Mouse (Mus musculus) stomach, postnatal 0 days (tissue): ENCODE data around the gene Ube2n. TPM values are rescaled to one million over a fixed set of nuclear protein-coding genes. Genes with fewer than 3 reads are reported as not detected.
A peak's percentile ranks its signal among the peaks of the same experiment; 100 is the strongest.

Experiments
- ATAC-seq: fragments of 200-750 bp; cut with Nextera tagmentation; 2 replicates; pipeline ENCODE4 v1.8.0; 2017; ENCODE audit not compliant: low FRiP score, low TSS enrichment
- DNase-seq: peaks from one replicate; pipeline ENCODE4 v3.0.0-alpha.2; 2016; ENCODE audit warnings: low spot score
- H3K27ac ChIP-seq: fragments of 300-500 bp; sonication (generic); replicated peaks from 2 replicates; pipeline ENCODE4 v1.5.1; 2014; ENCODE audit warnings: mild to moderate bottlenecking, control low read depth
- H3K27me3 ChIP-seq: fragments of 300-500 bp; sonication (generic); 2 replicates; pipeline ENCODE4 v1.6.1; 2014; ENCODE audit warnings: low read length; ENCODE audit not compliant: control insufficient read depth, insufficient read depth
- H3K36me3 ChIP-seq: fragments of 300-500 bp; sonication (generic); 2 replicates; pipeline ENCODE4 v1.6.1; 2014; ENCODE audit warnings: low read length, mixed read lengths; ENCODE audit not compliant: control insufficient read depth, insufficient read depth
- H3K4me1 ChIP-seq: fragments of 300-500 bp; sonication (generic); replicated peaks from 2 replicates; pipeline ENCODE4 v1.6.1; 2014; ENCODE audit warnings: antibody characterized with exemption; ENCODE audit not compliant: control insufficient read depth, insufficient read depth
- H3K4me2 ChIP-seq: fragments of 300-500 bp; sonication (generic); replicated peaks from 2 replicates; pipeline ENCODE4 v1.6.1; 2014; ENCODE audit warnings: low read depth, mild to moderate bottlenecking, control low read depth, moderate library complexity
- H3K4me3 ChIP-seq: fragments of 300-500 bp; sonication (generic); 2 replicates; pipeline ENCODE4 v1.5.1; 2014; ENCODE audit warnings: low read depth, low read length, control low read depth
- H3K9ac ChIP-seq: fragments of 300-500 bp; sonication (generic); 2 replicates; pipeline ENCODE4 v1.6.1; 2014; ENCODE audit warnings: mild to moderate bottlenecking, low read length, control low read depth, mixed read lengths
- H3K9me3 ChIP-seq: fragments of 300-500 bp; sonication (generic); 2 replicates; pipeline ENCODE4 v1.6.1; 2016; ENCODE audit warnings: low read length; ENCODE audit not compliant: control insufficient read depth
- CTCF ChIP-seq: IDR thresholded peaks from 2 replicates; pipeline ENCODE4 v1.5.1; 2016; ENCODE audit warnings: antibody characterized with exemption, low read depth, mild to moderate bottlenecking, moderate library complexity
- EP300 ChIP-seq: optimal IDR thresholded peaks from 2 replicates; pipeline ENCODE3; 2016; ENCODE audit warnings: antibody characterized with exemption
- WGBS: fragments of 180-500 bp; shearing (Covaris S2); extraction: QIAGEN DNeasy Blood & Tissue Kit; methylation state at CpG from one replicate; pipeline ENCODE4 v1.1.7; 2014; 5-methylcytosine and 5-hydroxymethylcytosine counted together
- polyA plus RNA-seq: library from polyadenylated mRNA; unstranded; fragments of >200 nt; fragmentation: Nextera tagmentation; extraction: Ambion mirVana; gene quantifications from 2 replicates; pipeline ENCODE4 v1.2.1, GENCODE M21; 2015

Ube2n gene
- polyA plus RNA-seq, 1 experiment from 2014 or later, result 229 TPM

DNA sequence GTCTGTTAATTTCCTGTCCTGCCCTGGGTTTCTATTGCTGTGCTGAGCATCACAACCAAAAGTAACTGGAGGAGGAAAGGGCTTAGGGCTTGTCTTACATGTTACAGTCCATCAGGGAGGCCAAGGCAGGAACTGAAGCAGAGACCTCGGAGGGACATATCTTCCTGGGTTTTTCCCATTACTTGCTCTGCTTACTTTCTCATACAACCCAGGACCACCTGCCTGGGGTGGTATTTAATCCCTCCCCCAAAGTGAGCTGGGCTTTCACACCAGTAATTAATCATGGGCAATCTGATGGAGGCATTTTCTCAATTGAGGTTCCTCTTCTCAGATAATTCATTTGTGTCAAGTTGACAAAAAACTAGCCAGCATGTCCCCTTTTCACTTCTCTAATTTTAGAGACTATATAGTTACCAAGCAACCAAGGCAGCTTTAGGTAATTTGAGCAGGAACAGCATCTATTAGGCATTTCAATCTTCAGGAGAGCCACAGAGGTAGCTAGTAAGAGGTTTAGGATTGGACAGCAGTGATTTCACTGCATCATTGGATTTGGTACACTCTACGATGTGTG is 15.7 kb downstream of the Ube2n start:
- WGBS, result 64% methylated on average over 2 of the region's 2 CpGs
- no peak overlapping the region for H3K4me2 ChIP-seq
- ATAC-seq, result no peak

DNA sequence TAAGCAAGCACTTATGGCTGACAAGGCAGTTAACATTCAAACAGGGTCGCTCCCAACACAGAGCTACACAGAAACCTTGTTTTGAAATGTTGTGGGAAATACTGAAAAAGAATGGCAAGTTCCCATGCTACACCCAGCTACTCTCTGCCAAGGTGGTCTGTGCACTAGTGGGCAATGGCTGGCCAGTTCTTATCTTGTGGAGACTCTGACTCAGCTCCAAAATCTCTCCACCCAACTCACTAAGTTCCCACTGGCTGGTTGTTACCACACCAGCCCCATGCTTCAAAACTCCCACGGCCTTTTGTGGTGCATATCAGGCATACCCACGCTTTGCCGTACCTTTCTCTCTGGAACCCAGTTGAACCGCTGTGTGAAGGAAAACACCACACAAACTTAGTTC is 18.0 kb downstream of the Ube2n start:
- no peaks in the 10 kb centered on the region for H3K36me3 ChIP-seq
- no peak for TF ChIP-seq CTCF
- TF ChIP-seq EP300, result no peak
- H3K9me3 ChIP-seq, result no peaks in the 10 kb centered on the region
- H3K4me2 ChIP-seq, result no peak overlapping the region
- no peak overlapping the region for H3K27ac ChIP-seq
- DNase-seq, result no peak
- 78% methylated on average over 5 of the region's 5 CpGs for WGBS
- no peak overlapping the region for H3K4me3 ChIP-seq
- H3K4me1 ChIP-seq, result no peaks in the 10 kb centered on the region
- H3K27me3 ChIP-seq, result no peaks in the 10 kb centered on the region
- no peak overlapping the region for H3K9ac ChIP-seq
- ATAC-seq, result no peak

More for the DNA sequence above, 15.7 kb downstream of the Ube2n start:
- DNase-seq, result no peak
- Histone ChIP-seq H3K9me3 (no peaks in the 10 kb centered on the region), H3K27me3 (no peaks in the 10 kb centered on the region), H3K27ac (no peak overlapping the region), H3K36me3 (no peaks in the 10 kb centered on the region), H3K4me1 (no peaks in the 10 kb centered on the region), H3K9ac (no peak overlapping the region), H3K4me3 (no peak overlapping the region)
- TF ChIP-seq EP300 (no peak), CTCF (no peak)

DNA sequence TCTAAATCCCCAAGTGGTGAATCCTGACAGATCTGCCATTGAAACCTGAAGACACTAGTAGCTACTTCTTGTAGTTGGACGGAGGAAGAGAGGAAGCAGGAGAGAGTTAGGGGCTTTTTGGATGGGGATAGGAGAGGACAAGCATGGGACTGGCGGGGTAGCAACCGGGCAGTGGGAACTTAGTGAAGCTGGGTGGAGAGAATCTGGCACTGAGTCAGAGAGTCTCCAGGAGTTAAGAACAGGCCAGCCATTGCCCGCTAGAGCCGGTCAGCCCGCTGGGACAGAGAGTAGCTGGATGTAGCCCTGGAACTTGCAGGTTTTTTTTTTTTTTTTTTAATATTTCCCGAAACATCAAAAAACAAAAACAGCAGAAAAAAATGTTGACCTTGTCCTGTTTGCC is 18.4 kb downstream of the Ube2n start:
- ATAC-seq, result no peak
- no peaks in the 10 kb centered on the region for H3K27me3 ChIP-seq
- no peak overlapping the region for H3K4me2 ChIP-seq
- H3K4me1 ChIP-seq, result no peaks in the 10 kb centered on the region
- H3K9me3 ChIP-seq, result no peaks in the 10 kb centered on the region
- WGBS, result 83% methylated on average over 7 of the region's 7 CpGs
- DNase-seq, result no peak
- no peak overlapping the region for H3K27ac ChIP-seq
- TF ChIP-seq EP300 (no peak), CTCF (no peak)
- H3K36me3 ChIP-seq, result no peaks in the 10 kb centered on the region
- H3K4me3 ChIP-seq, result no peak overlapping the region
- no peak overlapping the region for H3K9ac ChIP-seq

DNA sequence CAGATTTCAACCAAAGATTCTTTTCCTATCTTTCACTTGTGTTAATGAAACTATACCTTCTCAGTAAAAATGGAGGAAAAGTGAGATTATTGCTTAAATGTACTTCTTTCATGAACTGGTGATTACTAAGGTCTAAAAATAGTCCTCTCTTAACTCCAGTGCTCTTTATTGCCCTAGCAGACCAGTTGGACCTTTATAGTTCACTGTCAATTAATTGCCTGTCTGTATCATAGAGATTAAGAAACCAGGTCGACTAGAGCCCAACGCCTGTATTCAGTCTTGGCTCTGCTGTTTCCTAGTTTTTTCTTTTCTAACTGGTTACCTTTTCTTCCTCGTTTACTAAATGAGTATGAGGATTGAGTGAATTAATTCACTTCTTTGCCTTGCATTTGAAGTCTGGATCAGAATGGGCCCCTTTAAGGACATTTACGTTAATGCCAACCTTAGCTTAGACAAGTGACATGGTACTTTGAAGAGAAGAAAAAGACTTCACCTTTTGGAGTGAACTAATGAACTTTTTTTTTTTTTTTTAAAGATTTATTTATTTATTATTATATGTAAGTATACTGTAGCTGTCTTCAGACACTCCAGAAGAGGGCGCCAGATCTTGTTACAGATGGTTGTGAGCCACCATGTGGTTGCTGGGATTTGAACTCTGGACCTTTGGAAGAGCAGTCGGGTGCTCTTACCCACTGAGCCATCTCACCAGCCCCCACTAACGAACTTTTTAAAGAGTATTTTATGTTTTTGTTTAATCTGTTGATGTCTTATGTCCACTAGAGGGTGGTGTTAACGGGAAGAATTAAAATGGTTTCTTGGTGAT is 20.7 kb downstream of the Ube2n start:
- no peaks in the 10 kb centered on the region for H3K4me1 ChIP-seq
- H3K27me3 ChIP-seq, result no peaks in the 10 kb centered on the region
- DNase-seq, result no peak
- no peak overlapping the region for H3K27ac ChIP-seq
- TF ChIP-seq EP300 (no peak), CTCF (peak; percentile 13; the same call in 1 of the 2 replicates)
- no peak overlapping the region for H3K4me2 ChIP-seq
- 88% methylated on average over 8 of the region's 8 CpGs for WGBS
- no peaks in the 10 kb centered on the region for H3K36me3 ChIP-seq
- no peak for ATAC-seq
- no peaks in the 10 kb centered on the region for H3K9me3 ChIP-seq
- no peak overlapping the region for H3K9ac ChIP-seq
- H3K4me3 ChIP-seq, result no peak overlapping the region

DNA sequence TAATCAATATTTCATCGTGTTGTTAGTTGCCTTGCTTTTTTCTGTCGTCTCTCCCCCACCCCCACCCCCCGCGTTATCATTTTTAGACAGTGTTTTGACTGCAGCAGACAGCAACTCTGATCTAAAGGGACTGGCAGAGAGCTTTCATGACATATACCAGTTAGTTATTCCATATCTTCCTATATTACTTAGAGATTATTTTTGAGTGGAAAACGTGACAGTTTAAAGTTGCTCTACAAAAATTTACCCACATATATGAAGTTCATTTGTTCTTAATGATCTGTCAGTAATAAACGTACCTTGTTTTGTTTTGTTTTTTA is 21.2 kb downstream of the Ube2n start:
- ATAC-seq (no peak), DNase-seq (no peak)
- Histone ChIP-seq H3K27me3 (no peaks in the 10 kb centered on the region), H3K36me3 (no peaks in the 10 kb centered on the region), H3K9me3 (no peaks in the 10 kb centered on the region), H3K4me2 (no peak overlapping the region), H3K27ac (no peak overlapping the region), H3K9ac (no peak overlapping the region), H3K4me3 (no peak overlapping the region), H3K4me1 (no peaks in the 10 kb centered on the region)
- 78% methylated on average over 6 of the region's 6 CpGs for WGBS
- TF ChIP-seq EP300 (no peak), CTCF (no peak)

DNA sequence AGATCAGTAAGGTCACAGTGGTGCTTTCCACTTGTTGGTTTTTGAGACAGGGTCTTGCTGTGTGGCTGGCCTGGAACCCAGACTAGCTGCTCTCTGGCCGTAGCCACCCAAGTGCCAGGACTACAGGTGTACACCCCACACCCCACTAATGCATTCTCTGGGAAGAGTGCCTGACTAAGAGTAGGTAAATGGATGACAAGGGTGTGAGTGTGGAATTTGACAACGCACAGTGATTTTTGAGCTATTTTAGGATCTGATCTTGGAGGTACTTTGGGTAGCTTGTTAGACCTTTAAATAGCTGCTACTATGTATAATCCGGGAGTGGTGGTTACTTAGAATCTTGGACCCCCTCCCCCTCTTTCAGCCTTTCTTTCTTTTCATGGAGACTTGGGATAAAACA is 24.3 kb downstream of the Ube2n start:
- Histone ChIP-seq H3K27me3 (no peaks in the 10 kb centered on the region), H3K4me3 (no peak overlapping the region), H3K36me3 (0 out of 2 replicates have a peak, but pooled peaks cover 3% of the 10 kb centered on the region), H3K9ac (no peak overlapping the region), H3K9me3 (no peaks in the 10 kb centered on the region), H3K27ac (no peak overlapping the region), H3K4me2 (no peak overlapping the region), H3K4me1 (no peaks in the 10 kb centered on the region)
- 79% methylated on average over 3 of the region's 3 CpGs for WGBS
- TF ChIP-seq EP300, result no peak
- TF ChIP-seq CTCF, result no peak
- DNase-seq, result no peak
- no peak for ATAC-seq
